Mouse (Mus musculus) bone marrow, adult 2 months (tissue): ENCODE measurements around the gene Hist2h3c1. TPM values are rescaled to one million over a fixed set of nuclear protein-coding genes. Genes with fewer than 3 reads are reported as not detected.
A peak's percentile ranks its signal among the peaks of the same experiment; 100 is the strongest.
"Not testable (repeated sequence)": the region's sequence is repeated elsewhere in the genome, so short reads cannot be mapped to it uniquely, and the experiment has no call there.

Experiments
- H3K27ac ChIP-seq: fragments of 200-500 bp; 2 replicates; pipeline ENCODE4 v1.5.1; 2012; ENCODE audit warnings: low read depth, mild to moderate bottlenecking, control low read depth, inconsistent platforms, low read length; ENCODE audit not compliant: control insufficient read depth, poor library complexity, insufficient read depth
- H3K4me1 ChIP-seq: fragments of 200-500 bp; 2 replicates; pipeline ENCODE4 v1.6.1; 2011; ENCODE audit warnings: low read length; ENCODE audit not compliant: control insufficient read depth, insufficient read depth
- H3K4me3 ChIP-seq: fragments of 200-500 bp; replicated peaks from 2 replicates; pipeline ENCODE3; 2011; ENCODE audit warnings: mild to moderate bottlenecking, low read depth, low read length, control low read depth; ENCODE audit not compliant: control insufficient read depth
- CTCF ChIP-seq: fragments of 200-500 bp; IDR thresholded peaks from 2 replicates; pipeline ENCODE4 v1.5.1; 2011; ENCODE audit warnings: low read length, control low read depth; ENCODE audit not compliant: control insufficient read depth, insufficient read depth
- POLR2A ChIP-seq: fragments of 200-500 bp; IDR thresholded peaks from 2 replicates; pipeline ENCODE4 v1.6.1; 2011; ENCODE audit warnings: low read depth, mild to moderate bottlenecking, control low read depth, low read length, borderline replicate concordance; ENCODE audit not compliant: control insufficient read depth
- whole genome bisulfite sequencing: fragments of 180-500 bp; shearing (Covaris S2); methylation state at CpG from one replicate; pipeline ENCODE4 v1.1.7; 2018; 5-methylcytosine and 5-hydroxymethylcytosine counted together
- polyA plus RNA-seq: library from polyadenylated mRNA; stranded (reverse); fragments of >200 nt; gene quantifications from 2 replicates; pipeline ENCODE4 v1.2.4, GENCODE M21; 2011; ENCODE audit warnings: low replicate concordance; ENCODE audit not compliant: missing spikeins, insufficient read depth, insufficient read length

The Hist2h3c1 gene
- polyA plus RNA-seq, 1 experiment: not detected

- TF ChIP-seq POLR2A: peak; percentile 57; the same call in 1 of the 2 replicates
- 0% methylated on average over 27 of the region's 68 CpGs for WGBS
- H3K4me1 ChIP-seq: not testable (repeated sequence)
- Histone ChIP-seq H3K4me3 (peak within 1 kb of the TSS; percentile 76), H3K27ac (peak within 1 kb of the TSS; percentile 97)
Observed at GRCm38 (mm10) chr3:96238954-96239793, 7.3 kb upstream of the Hist2h3c1 start, which contains the start of gene Hist2h3c2. TSS of gene Hist2h3c2 (minus strand) at chr3:96239127.

- Histone ChIP-seq H3K27ac (peak within 1 kb of the TSS; percentile 95), H3K4me3 (peak within 1 kb of the TSS; percentile 76)
- peak; percentile 64 for TF ChIP-seq POLR2A
- not testable (repeated sequence) for H3K4me1 ChIP-seq
- WGBS: 2% methylated on average over 44 of the region's 85 CpGs
Observed at GRCm38 (mm10) chr3:96239949-96240798, 6.3 kb upstream of the Hist2h3c1 start, which contains the start of gene Hist2h2aa2. TSS of gene Hist2h2aa2 (minus strand) at chr3:96240276.

GRCm38 (mm10) chr3:96240799-96241197 is 5.7 kb upstream of the Hist2h3c1 start:
- TF ChIP-seq CTCF (no peak), POLR2A (no peak)
- 82% methylated on average over 9 of the region's 9 CpGs for WGBS
- Histone ChIP-seq H3K27ac (peak overlapping the region; percentile 46; the same call in 1 of the 2 replicates), H3K4me3 (no peak overlapping the region), H3K4me1 (peaks cover 4% of the 10 kb centered on the region)

- Histone ChIP-seq H3K4me1 (peaks cover 5% of the 10 kb centered on the region), H3K4me3 (peak overlapping the region; percentile 82), H3K27ac (peak overlapping the region; percentile 94)
- 48% methylated on average over 7 of the region's 7 CpGs for WGBS
- TF ChIP-seq CTCF: no peak
- TF ChIP-seq POLR2A: no peak
Observed at GRCm38 (mm10) chr3:96243921-96244572, 2.4 kb upstream of the Hist2h3c1 start.

GRCm38 (mm10) chr3:96245003-96245886 is 1.2 kb upstream of the Hist2h3c1 start, which contains the start of gene Hist2h2aa1:
TSS of gene Hist2h2aa1 (plus strand) at chr3:96245497.
- not testable (repeated sequence) for H3K4me1 ChIP-seq
- peak within 1 kb of the TSS; percentile 98 for H3K27ac ChIP-seq
- 0% methylated on average over 43 of the region's 88 CpGs for WGBS
- peak; percentile 55 for TF ChIP-seq POLR2A
- H3K4me3 ChIP-seq: peak within 1 kb of the TSS; percentile 82

DNA sequence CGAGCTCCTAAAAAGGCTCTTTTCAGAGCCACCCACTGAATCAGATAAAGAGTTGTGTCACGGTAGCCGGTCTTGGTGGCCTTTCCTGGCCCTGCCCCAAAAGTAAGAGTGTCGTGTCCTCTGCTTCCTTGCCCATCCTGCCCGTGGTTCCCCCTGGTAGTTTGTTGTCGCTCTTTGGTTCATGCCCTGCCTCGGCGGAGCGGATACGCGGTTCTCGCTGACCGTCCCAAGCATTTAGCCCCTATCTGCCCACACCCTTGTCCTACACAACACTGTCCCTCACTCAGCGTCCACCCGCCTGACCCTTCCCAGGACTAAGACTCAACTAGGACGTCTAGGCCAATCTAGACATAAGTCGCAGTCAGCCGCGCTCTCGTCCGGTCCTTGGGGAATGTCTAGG is 467 bp upstream of the Hist2h3c1 start:
- Histone ChIP-seq H3K27ac (peak overlapping the region; percentile 81), H3K4me3 (peak overlapping the region; percentile 53)
- not testable (repeated sequence) for H3K4me1 ChIP-seq
- WGBS: under 1% methylated on average over 11 of the region's 21 CpGs
- TF ChIP-seq POLR2A: peak; percentile 48; the same call in 1 of the 2 replicates

GRCm38 (mm10) chr3:96247356-96248140 is 1.1 kb downstream of the Hist2h3c1 start:
- peak overlapping the region; percentile 60 for H3K4me3 ChIP-seq
- peak overlapping the region; percentile 88 for H3K27ac ChIP-seq
- 15% methylated on average over 11 of the region's 11 CpGs for WGBS
- TF ChIP-seq CTCF: no peak
- TF ChIP-seq POLR2A: no peak
- peaks cover 7% of the 10 kb centered on the region for H3K4me1 ChIP-seq
